Mouse (Mus musculus) gastrocnemius, adult 18-20 months (tissue): ENCODE data around the gene Olfr1390. TPM values are rescaled to one million over a fixed set of nuclear protein-coding genes. Genes with fewer than 3 reads are reported as not detected.
"Not testable (repeated sequence)": the region's sequence is repeated elsewhere in the genome, so short reads cannot be mapped to it uniquely, and the experiment has no call there.

Experiments used
- DNase-seq: peaks from one replicate; pipeline ENCODE4 v3.0.0; 2021; ENCODE audit warnings: low spot score
- long read RNA-seq, 2 experiments: library from polyadenylated mRNA; stranded (forward); transcript quantifications; one replicate each; pipeline ENCODE4 v2.0.0; 2021
- total RNA-seq, 2 experiments: library from RNA; stranded (reverse); gene quantifications; 2 replicates each; pipeline ENCODE4 v1.2.3; 2021

The Olfr1390 gene
- not detected for total RNA-seq
- long read RNA-seq, experiment 1 = 0 reads
- long read RNA-seq, experiment 2 = 0 reads

DNA sequence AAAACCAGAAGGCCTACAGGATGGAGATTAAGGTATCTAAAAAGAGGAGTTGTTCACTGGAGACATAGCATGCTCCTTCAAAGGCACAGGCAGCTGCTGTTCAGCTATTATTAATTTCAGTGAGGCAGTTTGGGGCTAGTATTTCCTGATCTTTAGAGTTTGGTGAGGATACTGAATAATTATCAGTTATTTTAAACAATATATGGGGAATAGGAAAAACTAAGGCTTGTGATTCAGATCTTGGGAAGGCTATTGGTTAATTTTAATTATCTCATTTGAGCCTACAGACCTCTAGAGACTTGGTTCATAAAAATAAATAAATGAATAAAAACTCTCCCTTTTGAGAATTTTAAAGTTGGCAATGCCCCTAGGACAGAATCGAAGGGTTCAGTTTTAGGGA, at the start of gene Olfr1390:
Gene Olfr1390, plus strand, starts transcription at position 301 of the 400 bp plus-strand sequence.
- DNase-seq = no peak

DNA sequence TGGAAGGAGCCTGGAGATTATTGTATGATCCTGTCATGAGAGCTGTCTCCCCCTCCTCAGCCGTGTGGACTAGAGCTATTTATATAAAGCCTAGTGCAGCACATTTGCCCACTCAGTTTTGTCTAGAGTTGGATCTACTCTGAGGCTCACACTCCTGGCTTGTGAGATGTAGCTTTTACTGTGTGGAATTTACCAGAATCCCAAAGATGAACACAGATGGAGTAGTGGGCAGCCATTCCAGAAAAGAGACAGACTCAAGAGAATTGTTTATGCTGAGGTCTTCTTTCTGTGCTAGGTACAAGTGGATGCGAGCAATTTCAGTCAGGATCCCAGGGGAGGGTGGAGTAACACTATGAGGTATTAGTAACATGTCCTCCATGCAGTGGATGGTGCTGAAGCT, 47.7 kb upstream of the Olfr1390 start:
- DNase-seq = no peak

DNA sequence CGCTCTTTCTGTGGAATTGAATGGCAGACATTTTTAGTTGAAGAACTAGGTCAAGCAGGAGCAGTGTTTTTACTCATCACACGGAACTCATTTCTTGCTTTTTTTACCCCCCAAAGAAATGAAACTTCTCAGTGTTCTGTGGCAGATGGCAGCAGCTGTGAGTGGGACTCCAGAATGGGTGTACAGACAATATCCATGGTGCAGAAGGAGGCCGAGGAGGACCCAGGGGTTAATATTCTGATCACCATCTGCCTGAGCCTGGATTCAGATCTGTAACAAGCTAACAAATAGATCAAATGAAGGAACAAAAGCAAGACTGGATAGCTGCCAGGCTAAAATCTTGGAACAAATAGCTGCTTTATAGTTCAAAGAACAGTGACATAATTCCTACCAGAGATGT, 42.2 kb upstream of the Olfr1390 start:
- no peak for DNase-seq

DNA sequence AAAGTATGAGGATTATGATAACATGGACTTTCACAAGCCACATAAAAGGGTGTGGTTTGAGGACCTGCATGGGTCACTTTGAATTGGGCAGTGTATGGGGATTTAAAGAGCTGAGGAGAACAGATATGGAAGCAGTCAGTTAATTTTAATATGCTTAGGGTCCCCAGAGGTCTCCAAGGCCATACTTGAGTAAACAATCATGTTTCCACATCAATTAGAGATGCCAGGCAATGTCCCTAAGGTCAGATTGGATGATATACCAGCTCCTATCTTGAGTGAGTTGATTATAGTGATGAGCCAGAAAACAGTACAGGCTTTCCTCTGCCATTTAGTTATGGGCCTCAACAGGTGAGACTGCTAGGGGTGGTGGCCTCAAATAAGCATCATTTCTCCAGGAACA, 30.5 kb upstream of the Olfr1390 start, which contains the start of gene Olfr10:
Gene Olfr10, plus strand, starts transcription at position 301 of the 400 bp plus-strand sequence.
- no peak for DNase-seq

- not testable (repeated sequence) for DNase-seq
These were observed 26.4 kb upstream of the Olfr1390 start for GRCm38 (mm10) chr11:49308547-49308946.

DNA sequence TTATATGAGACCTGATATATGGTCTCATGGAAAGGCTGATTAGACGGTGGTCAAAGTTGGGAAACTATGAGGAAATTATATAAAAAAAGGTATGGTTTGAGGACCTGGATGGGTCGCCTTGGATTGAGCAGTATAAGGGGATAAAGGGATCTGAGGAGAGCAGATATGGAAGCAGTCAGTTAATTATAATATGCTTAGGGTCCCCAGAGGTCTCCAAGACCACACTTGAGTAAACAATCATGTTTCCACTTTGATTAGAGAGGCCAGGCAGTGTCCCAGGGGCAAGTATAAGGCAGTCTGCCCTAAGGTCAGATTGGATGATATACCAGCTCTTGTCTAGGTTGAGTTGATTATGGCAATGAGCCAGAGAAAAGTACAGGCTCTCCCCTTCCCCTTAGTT, 12.5 kb upstream of the Olfr1390 start, which contains the start of gene Olfr1391:
Gene Olfr1391, plus strand, starts transcription at position 301 of the 400 bp plus-strand sequence.
- DNase-seq = no peak

GRCm38 (mm10) chr11:49326726-49327125, 8.3 kb upstream of the Olfr1390 start:
- no peak for DNase-seq

DNA sequence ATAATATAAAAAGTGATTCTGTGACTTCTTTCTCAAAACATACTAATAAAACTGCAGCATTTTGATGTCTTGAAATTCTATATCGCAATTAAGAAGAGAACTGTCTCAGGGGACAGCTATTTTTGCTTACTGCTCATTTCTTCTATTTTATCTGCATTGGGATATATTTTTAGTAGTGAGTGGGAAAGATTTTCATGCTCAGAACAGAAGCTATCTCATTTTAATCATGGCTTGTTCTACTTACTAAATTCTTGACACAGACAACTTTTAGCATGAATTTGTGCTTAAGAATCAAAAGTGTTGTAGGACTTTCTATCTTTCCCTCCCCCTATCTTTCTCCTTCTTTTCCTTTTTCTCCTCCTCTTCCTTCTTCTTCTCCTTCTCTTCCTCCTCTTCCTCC, 5.3 kb upstream of the Olfr1390 start:
- DNase-seq = no peak

DNA sequence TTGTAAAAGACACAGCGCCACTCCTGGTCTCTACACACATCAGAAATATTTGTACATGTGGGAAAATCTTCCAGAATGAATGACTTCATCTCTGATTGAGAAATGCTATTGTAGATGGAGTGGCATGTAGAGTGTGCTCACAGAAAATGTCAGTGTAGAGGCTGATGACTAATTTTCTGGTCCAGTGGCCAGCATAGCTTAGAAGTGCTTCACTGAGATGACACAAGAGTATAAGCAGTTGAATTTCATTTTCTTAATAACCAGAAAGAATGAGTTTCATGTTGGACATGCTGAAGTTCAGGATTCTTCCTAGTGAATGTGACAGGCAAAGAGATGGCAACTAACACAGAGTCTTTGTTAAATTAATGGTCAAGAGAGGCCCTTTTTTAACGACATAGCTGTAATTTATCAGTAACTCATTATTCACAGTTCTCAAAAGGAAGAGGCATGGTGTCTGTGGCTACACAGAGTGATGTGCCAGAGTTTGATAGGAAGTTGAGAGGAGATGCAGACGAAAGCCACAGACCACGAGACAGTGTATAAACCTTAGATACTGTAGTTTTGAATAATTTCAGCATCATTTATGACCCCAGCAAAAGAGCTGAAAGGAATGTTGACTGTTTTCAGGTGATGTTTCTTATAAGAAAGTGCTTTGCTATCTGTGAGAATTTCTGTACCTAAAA, 2.3 kb downstream of the Olfr1390 start:
- no peak for DNase-seq

- DNase-seq = no peak
These were observed 48.1 kb downstream of the Olfr1390 start for GRCm38 (mm10) chr11:49383133-49383532.

DNA sequence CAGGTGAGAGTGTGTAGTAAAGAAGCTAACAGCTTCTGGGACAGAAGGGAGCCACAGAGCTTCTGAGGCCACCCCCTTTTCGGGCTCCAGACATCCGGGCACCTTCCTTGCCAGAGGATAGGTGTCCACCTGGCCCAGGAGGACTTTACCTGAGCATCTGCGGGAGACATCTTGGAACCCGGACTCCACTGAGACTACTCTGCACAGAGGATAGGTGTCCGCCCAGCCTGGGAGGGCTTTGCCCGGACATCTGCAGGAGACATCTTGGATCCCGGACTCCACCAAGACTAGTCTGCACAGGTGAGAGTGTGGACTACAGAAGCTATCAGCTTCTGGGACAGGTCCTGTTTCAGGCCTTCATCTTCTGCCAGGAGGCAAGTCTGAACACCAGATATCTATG, 51.1 kb downstream of the Olfr1390 start:
- not testable (repeated sequence) for DNase-seq

Other genes with a start within 250 kb of the Olfr1390 start
- gene Olfr1396, start 220.3 kb upstream of the Olfr1390 start, total RNA-seq = not detected
- not detected for gene Olfr1395, start 192.9 kb upstream of the Olfr1390 start, total RNA-seq
- gene Olfr1394, start 180.8 kb upstream of the Olfr1390 start, total RNA-seq = not detected
- gene Btnl9, start 148.0 kb upstream of the Olfr1390 start, total RNA-seq = 1 to 10 TPM; 1.1 to 1.8 TPM
- 10 to 100 TPM; 27.4 to 28.3 TPM for gene Zfp62, start 131.9 kb upstream of the Olfr1390 start, total RNA-seq
- gene Mgat1, start 91.0 kb upstream of the Olfr1390 start, total RNA-seq = 10 to 100 TPM; 41.0 to 49.9 TPM
- gene Olfr1393, start 56.9 kb upstream of the Olfr1390 start, total RNA-seq = under 1 TPM in 1 of 2 experiments, not detected in 1; 0.09 TPM
- not detected for gene Olfr1392, start 49.9 kb upstream of the Olfr1390 start, total RNA-seq
- gene Olfr10, start 30.4 kb upstream of the Olfr1390 start, total RNA-seq = not detected
- not detected for gene Olfr1391, start 12.4 kb upstream of the Olfr1390 start, total RNA-seq
- not detected for gene Olfr1389, start 87.9 kb downstream of the Olfr1390 start, total RNA-seq
- gene Olfr1388, start 101.4 kb downstream of the Olfr1390 start, total RNA-seq = under 1 TPM in 1 of 2 experiments, not detected in 1; 0.07 TPM
- not detected for gene Olfr1387, start 120.2 kb downstream of the Olfr1390 start, total RNA-seq
- gene Olfr1386, start 129.9 kb downstream of the Olfr1390 start, total RNA-seq = not detected
- gene Olfr1385, start 153.9 kb downstream of the Olfr1390 start, total RNA-seq = not detected
- gene Olfr1384, start 171.5 kb downstream of the Olfr1390 start, total RNA-seq = not detected
- gene Olfr1383, start 184.5 kb downstream of the Olfr1390 start, total RNA-seq = under 1 TPM in 1 of 2 experiments, not detected in 1; 0.30 TPM
- not detected for gene Olfr1382, start 193.1 kb downstream of the Olfr1390 start, total RNA-seq
- not detected for gene Olfr1381, start 208.3 kb downstream of the Olfr1390 start, total RNA-seq
- not detected for gene Olfr1380, start 221.7 kb downstream of the Olfr1390 start, total RNA-seq